Mouse (Mus musculus) ES-Bruce4 (cell line): Measurements from ENCODE around the gene Anp32a. TPM values are rescaled to one million over a fixed set of nuclear protein-coding genes. Genes with fewer than 3 reads are reported as not detected.

Source experiments
- H3K27ac ChIP-seq: 2 replicates; pipeline ENCODE4 v1.5.1; 2012; ENCODE audit warnings: low read length, inconsistent platforms; ENCODE audit not compliant: insufficient read depth
- H3K27me3 ChIP-seq: 2 replicates; pipeline ENCODE4 v1.6.1; 2012; ENCODE audit warnings: mild to moderate bottlenecking, low read length, inconsistent platforms; ENCODE audit not compliant: control insufficient read depth, poor library complexity, insufficient read depth, severe bottlenecking
- H3K36me3 ChIP-seq: 2 replicates; pipeline ENCODE4 v1.6.1; 2012; ENCODE audit warnings: inconsistent platforms, mild to moderate bottlenecking, low read length, moderate library complexity; ENCODE audit not compliant: control insufficient read depth, poor library complexity, insufficient read depth, severe bottlenecking
- H3K4me1 ChIP-seq: one replicate; pipeline ENCODE4 v1.8.1; 2011; ENCODE audit warnings: low read length; ENCODE audit not compliant: control insufficient read depth, insufficient read depth
- H3K4me3 ChIP-seq: 2 replicates; pipeline ENCODE4 v1.5.1; 2011; ENCODE audit warnings: low read depth, mild to moderate bottlenecking, low read length
- H3K9ac ChIP-seq: 2 replicates; pipeline ENCODE4 v1.6.1; 2012; ENCODE audit warnings: low read depth, mild to moderate bottlenecking, inconsistent platforms; ENCODE audit not compliant: poor library complexity, severe bottlenecking
- H3K9me3 ChIP-seq: replicated peaks from 2 replicates; pipeline ENCODE4 v1.6.1; 2012; ENCODE audit warnings: mild to moderate bottlenecking, low read length, inconsistent platforms; ENCODE audit not compliant: control insufficient read depth, poor library complexity, insufficient read depth, severe bottlenecking
- CTCF ChIP-seq: IDR thresholded peaks from one replicate; pipeline ENCODE4 v1.8.1; 2011; ENCODE audit warnings: low read depth, low read length
- EP300 ChIP-seq: IDR thresholded peaks from 2 replicates; pipeline ENCODE4 v1.6.1; 2011; ENCODE audit warnings: low read depth, low read length; ENCODE audit not compliant: insufficient read depth
- POLR2A ChIP-seq: IDR thresholded peaks from one replicate; pipeline ENCODE4 v1.8.1; 2011; ENCODE audit warnings: low read length; ENCODE audit not compliant: insufficient read depth
- polyA plus RNA-seq: library from polyadenylated mRNA; stranded (reverse); fragments of >200 nt; gene quantifications from 2 replicates; pipeline ENCODE4 v1.2.4, GENCODE M21; 2011; ENCODE audit warnings: low read depth; ENCODE audit not compliant: missing spikeins, insufficient read depth, insufficient read length

The Anp32a gene
- polyA plus RNA-seq, 1 experiment: 779 TPM

DNA sequence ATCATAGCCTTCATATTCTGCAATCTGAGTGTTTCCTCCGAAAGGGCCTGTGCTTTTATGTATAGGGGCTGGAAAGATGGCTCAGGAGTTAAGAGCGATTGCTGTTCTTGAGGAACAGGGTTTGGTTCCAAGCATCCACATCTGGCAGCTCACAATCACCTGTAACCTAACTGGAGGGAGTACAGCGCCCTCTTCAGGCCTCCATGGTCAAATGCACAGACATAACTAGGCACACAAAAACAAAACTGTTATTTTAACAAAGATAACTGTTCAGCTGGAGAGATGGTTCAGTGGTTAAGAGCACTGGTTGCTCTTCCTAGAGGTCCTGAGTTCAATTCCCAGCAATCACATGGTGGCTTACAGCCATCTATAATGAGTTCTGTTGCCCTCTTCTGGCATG lies 15.1 kb upstream of the Anp32a start:
- H3K27me3 ChIP-seq: no peaks in the 10 kb centered on the region
- no peaks in the 10 kb centered on the region for H3K9me3 ChIP-seq
- H3K4me3 ChIP-seq: no peak overlapping the region
- no peaks in the 10 kb centered on the region for H3K4me1 ChIP-seq
- H3K9ac ChIP-seq: no peak overlapping the region
- H3K27ac ChIP-seq: no peak overlapping the region
- H3K36me3 ChIP-seq: no peaks in the 10 kb centered on the region
- TF ChIP-seq EP300 (no peak), CTCF (peak; percentile 49), POLR2A (no peak)

GRCm38 (mm10) chr9:62334298-62334825 lies 6.7 kb upstream of the Anp32a start:
- H3K36me3 ChIP-seq: no peaks in the 10 kb centered on the region

GRCm38 (mm10) chr9:62335396-62335795 lies 5.7 kb upstream of the Anp32a start:
- H3K4me3 ChIP-seq: no peak overlapping the region
- peaks cover 1% of the 10 kb centered on the region for H3K4me1 ChIP-seq
- TF ChIP-seq POLR2A: no peak
- TF ChIP-seq CTCF: no peak
- H3K9me3 ChIP-seq: no peaks in the 10 kb centered on the region
- H3K9ac ChIP-seq: no peak overlapping the region
- no peaks in the 10 kb centered on the region for H3K27me3 ChIP-seq
- no peaks in the 10 kb centered on the region for H3K36me3 ChIP-seq
- H3K27ac ChIP-seq: no peak overlapping the region

More at GRCm38 (mm10) chr9:62334298-62334825, 6.7 kb upstream of the Anp32a start:
- TF ChIP-seq CTCF (peak; percentile 41), POLR2A (no peak), EP300 (no peak)
- Histone ChIP-seq H3K27ac (no peak overlapping the region), H3K27me3 (no peaks in the 10 kb centered on the region), H3K9ac (no peak overlapping the region), H3K4me1 (peaks cover 1% of the 10 kb centered on the region), H3K9me3 (no peaks in the 10 kb centered on the region), H3K4me3 (no peak overlapping the region)

GRCm38 (mm10) chr9:62337924-62338635 lies 3.0 kb upstream of the Anp32a start:
- Histone ChIP-seq H3K4me3 (no peak overlapping the region), H3K4me1 (peaks cover 1% of the 10 kb centered on the region), H3K36me3 (no peaks in the 10 kb centered on the region), H3K9ac (no peak overlapping the region), H3K9me3 (no peaks in the 10 kb centered on the region), H3K27me3 (no peaks in the 10 kb centered on the region), H3K27ac (peak overlapping the region; percentile 79)
- TF ChIP-seq EP300 (0 out of 2 replicates have a peak, but pooled peaks have one; percentile 51), CTCF (no peak)

DNA sequence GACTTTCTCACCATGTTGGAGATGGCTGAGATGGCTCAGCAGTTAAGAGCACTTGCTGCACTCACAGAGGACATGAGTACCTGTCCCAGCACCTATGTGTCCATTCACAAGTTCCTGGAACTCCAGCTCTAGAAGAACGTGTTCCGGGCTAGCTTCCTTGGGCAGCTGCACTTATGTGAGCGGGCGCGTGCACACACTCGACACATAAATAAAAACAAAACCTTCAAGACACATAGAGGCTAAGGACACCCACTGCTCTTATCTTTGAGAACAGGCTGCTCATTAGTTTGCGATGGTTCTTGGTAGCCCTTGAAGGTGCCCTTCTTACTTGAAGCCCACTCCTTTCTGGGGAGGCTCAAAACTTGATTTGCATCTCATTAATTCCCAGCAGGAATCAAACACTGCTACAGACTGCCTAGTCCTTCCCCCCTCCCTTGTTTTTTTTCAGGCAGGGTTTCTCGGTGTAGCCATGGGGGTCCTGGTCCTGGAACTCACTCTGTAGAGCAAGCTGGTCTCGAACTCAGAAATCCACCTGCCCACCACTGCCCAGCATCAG lies 2.4 kb upstream of the Anp32a start:
- no peak for TF ChIP-seq CTCF
- TF ChIP-seq EP300: 0 out of 2 replicates have a peak, but pooled peaks have one; percentile 10
- H3K4me1 ChIP-seq: peaks cover 1% of the 10 kb centered on the region
- H3K9me3 ChIP-seq: no peaks in the 10 kb centered on the region
- H3K9ac ChIP-seq: no peak overlapping the region
- peak overlapping the region; percentile 79 for H3K27ac ChIP-seq
- H3K27me3 ChIP-seq: no peaks in the 10 kb centered on the region
- H3K4me3 ChIP-seq: no peak overlapping the region
- H3K36me3 ChIP-seq: no peaks in the 10 kb centered on the region

DNA sequence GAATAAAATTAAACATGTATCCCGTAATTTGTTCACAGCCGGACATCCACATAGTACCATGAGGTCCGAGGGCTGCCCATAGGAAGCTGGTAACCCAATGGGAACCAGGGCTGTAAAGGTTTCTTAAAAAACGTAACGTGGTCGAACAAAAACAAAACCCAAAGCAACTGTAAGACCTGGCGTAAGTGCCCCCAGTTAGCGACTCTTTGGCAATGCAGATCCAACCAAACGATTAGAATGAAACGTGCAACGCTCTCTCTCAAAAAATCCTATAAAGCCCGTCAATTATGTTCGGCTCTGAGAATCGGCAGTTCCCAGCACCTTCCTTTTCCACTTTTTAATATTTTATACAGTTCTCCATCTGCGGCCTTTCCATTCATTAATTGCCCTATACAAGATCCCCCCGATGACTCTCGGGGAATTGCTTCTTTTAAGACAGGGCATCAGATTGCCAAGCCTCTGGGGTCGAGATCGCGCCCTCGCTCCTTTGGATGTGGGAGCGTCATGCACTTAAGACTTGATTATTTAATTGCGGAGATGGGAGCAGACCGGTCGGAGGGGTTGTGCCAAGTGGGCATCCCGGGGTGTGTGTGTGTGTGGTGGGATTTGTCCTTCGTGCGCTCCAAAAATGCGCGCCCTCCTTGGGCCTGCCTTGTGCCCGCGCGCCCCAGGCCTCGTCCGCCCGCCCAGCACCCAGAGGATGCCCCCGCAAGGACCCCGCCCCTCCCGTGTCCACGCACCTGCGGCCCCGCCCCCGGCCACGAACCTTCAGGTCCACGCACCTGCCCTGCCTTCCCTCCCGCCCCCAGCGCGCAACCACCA lies 581 bp upstream of the Anp32a start:
- peak overlapping the region; percentile 86 for H3K9ac ChIP-seq
- TF ChIP-seq CTCF: no peak
- TF ChIP-seq EP300: no peak
- no peak for TF ChIP-seq POLR2A
- H3K4me1 ChIP-seq: peaks cover 3% of the 10 kb centered on the region
- no peaks in the 10 kb centered on the region for H3K36me3 ChIP-seq
- peak overlapping the region; percentile 86 for H3K4me3 ChIP-seq
- no peaks in the 10 kb centered on the region for H3K9me3 ChIP-seq
- H3K27me3 ChIP-seq: no peaks in the 10 kb centered on the region
- H3K27ac ChIP-seq: no peak overlapping the region
